Mouse (Mus musculus): ENCODE results near the gene Slc35f2.
A peak's percentile ranks its signal among the peaks of the same experiment; 100 is the strongest.

Slc35f2 gene

DNA sequence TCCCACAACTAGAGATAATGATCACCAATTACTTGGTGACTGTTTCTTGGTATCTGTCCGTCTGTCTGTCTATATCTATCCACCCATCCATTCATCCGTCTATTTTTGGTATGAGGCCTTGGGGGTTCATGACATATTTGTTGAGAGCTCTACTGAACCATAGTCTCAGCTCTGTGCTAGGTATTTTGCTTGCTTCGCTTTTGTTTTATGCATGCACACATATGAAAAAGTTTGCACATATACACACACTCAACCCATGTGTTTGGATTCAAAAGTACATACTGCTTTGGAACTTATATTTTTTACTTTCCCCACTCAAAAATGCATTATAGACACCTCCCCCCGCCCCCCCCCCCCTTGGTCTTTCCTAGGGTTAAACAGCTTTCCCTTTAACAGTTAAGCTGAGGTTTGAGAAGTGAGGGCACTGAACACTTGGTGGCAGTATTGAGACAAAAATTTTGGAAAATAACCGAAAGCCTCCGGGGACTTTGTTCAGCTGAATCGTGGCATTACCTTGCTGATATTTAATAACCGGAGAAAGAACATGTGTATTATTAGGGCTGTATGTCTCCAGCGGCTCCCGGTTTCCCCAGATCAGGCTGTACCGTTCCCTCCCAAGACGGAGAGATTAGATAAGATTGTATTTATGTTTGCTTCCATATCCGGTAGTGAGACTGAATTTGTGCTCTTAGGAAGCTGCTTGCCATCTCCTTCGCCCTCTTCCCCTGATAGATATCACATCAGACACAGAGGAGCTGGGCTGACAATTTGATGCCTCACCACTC lies 57.9 kb downstream of the Slc35f2 start:
- DNase-seq: peak; percentile 72

DNA sequence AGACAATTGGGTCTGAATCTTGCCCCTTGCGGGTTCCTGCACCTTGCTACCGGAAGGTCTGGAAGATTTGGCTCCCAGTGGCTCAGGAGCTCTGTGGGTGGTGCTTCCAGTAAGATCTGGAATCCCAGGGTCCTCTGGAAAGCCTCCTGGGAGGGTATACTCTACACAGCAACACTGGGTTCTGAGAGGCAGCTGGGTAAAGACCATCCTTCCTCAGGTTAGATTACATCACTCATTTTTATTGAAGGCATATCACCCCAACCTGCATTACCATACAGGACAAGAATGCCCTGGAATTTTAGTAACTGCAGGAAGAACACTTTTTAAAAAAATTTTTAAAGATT lies 58.5 kb downstream of the Slc35f2 start:
- DNase-seq: no peak

DNA sequence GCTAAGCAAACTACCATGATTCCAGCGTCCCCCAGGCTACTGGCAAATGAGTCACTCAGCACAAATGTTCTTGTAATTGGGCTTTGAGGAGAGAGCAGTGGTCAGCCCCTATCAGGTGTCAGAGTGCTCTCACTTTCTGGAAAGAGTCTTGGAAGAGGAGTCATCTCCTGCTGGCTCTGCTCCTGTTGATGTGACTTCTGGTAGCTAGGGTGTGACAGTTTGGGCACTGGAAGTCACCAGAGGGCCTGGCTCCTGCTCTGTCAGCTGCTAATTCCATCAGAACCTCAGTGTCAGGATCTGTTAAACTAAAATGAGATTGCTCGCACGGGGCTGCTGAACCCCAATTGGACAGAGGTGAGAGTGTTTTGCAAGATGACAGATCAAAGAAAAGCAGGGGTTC lies 63.7 kb downstream of the Slc35f2 start:
- DNase-seq: no peak

DNA sequence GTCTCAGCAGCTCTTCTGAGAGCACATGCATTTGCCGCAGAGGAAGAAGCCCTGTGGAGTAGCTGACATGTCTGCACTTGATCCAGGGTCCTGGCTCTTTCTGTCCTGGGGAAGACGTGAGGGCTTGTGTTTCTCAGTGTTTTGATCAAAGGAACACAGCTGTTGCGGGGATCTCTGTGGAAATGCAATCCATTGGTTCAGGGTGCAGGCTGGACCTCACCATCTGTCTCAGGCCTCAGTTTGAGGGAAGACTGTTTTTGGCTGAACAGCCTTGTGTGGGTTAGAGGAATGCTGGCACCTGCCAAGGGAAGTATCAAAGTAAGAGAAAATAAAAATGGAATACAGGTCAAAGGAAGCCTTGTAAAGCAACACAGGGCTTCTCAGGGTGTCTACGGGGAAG lies 64.6 kb downstream of the Slc35f2 start:
- DNase-seq: no peak

DNA sequence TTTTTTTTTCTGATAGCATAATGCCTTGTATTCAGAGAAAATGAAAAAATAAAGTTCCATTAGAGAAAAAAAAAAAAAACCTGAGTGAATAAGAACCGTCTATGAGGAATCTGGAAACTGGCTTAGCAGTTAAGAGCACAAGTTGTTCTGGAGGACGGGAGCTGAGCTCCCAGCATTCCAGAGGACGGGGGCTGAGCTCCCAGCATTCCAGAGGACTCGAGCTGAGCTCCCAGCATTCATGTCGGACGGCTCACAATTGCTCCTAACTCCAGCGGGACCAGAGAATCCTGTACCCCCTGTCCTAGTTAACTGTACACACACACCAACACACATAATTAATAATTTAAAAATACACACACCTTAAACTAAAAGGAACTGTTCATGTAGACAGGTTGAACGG lies 67.5 kb downstream of the Slc35f2 start:
- no peak for DNase-seq

DNA sequence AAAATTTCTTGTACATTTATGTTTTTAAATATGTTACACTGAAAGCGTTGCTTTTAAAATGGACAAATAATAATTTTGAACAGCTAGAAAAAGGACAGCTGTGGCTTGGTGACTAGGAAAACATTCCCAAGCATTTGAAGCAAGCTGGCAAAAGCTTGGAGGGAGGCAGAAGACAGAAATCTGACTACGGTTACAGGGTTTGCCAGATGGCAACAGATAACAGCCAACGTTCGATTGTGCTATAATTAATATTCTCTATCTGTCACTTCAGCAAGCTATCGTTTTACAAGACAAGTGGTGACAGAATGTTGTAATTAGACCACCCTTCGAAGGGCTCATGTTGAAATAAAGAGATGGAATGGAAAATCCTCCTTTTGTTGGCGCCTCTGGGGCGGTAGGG lies 77.2 kb downstream of the Slc35f2 start:
- no peak for DNase-seq

DNA sequence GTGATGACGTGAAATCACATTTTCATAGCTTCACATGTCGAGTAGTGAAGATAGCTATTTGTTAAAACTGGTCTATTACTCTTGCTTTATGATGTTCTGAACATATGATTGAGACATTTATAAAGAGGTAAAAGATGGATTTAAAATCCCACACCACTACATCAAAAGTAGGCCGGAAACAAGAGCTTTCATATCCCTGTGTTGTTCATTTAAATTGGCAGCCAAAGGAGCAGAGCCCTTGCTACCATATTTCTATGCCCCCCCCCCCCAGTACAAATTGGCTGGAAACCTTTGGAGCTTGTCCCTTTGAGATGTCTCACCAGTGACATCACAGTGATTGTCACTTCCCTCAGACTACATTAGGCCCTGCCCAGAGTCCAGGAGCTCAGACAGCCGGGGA lies 78.5 kb downstream of the Slc35f2 start, which contains the start of gene Sln:
Gene Sln, plus strand, starts transcription at position 301 of the 400 bp plus-strand sequence.
- DNase-seq: no peak

DNA sequence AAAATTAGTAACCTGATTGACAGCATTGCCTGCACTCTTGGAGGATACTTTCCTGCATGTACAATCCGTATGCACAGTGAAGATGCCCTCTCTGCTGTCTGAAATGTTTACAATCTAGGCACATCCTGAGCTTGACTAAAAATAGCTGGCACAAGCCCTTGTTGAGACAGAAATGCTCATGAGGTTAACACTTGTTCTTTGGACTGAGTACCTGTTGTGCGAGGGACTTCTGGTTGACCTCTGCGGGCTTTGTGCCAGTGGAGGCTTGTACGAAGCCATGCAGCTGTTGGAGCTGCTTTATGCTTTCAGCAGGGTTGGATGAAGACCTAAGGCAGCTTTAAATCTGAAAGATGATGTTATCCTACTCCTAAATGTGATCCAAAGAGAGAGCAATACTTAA lies 80.8 kb downstream of the Slc35f2 start:
- DNase-seq: no peak

DNA sequence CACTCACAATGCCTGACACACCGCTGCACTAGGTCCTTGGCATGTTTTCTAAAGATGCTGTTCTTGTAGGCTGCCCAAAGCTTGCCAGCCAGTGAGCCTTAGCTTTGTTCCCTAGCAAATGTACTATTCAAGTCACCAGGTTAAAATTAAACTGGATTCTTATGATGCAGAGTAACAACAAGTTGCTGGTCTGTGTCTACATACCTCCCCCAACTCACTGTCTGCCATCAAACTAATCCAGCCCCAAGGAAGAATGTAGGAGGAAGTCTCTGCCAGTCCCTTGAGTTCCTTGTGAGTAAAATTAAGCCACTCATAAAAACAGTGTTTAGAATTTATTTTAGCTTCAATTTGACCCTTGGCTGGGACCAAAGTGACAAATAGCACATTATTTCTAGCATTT lies 82.3 kb downstream of the Slc35f2 start:
- no peak for DNase-seq

DNA sequence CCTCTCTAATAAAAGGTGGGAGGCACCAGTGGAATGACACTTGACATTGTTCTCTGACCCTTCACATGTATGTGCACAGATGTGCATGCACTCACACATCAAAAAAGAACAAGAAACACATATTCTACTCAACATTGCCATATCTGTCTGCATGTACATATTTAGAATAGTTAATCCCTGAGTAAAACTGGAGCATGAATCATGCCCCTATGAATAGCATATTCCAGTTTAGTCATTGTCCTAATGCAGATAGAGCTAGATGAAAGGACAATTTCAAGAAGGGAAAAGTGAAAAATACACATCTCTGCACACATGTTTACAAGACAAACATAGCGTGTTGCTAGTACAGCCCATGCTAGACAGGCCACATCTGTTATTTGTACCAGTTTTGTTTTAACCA lies 83.2 kb downstream of the Slc35f2 start:
- DNase-seq: no peak

DNA sequence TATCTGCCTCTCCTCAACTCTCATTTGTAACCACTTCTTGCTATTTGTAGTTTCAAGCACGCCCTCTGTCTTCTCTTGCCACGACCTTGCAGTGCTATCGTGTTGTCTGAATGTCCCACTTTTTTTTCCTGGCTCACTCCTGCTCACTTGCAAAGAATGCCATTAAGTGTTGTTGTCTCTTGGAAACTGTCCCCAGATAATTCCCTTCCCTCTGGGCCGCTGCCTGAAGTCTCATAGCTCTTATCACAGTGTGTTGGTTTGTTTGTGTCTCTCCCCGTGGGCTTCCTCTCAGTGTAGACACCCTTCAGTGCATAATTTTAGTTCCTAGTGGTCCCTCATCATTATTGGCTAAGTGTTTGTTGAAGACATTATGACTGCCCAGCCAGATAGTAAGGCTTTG lies 86.5 kb downstream of the Slc35f2 start:
- DNase-seq: no peak
